Mouse (Mus musculus): Measurements from ENCODE around the gene Slamf6. TPM values are rescaled to one million over a fixed set of nuclear protein-coding genes. Genes with fewer than 3 reads are reported as not detected.
"Not testable (repeated sequence)": the region's sequence is repeated elsewhere in the genome, so short reads cannot be mapped to it uniquely, and the experiment has no call there.

The Slamf6 gene
- under 1 TPM in 1 of 2 experiments, not detected in 1; 0.09 TPM for total RNA-seq (2021)
- long read RNA-seq, experiment 1: 0 reads
- long read RNA-seq, experiment 2: 0 reads

DNA sequence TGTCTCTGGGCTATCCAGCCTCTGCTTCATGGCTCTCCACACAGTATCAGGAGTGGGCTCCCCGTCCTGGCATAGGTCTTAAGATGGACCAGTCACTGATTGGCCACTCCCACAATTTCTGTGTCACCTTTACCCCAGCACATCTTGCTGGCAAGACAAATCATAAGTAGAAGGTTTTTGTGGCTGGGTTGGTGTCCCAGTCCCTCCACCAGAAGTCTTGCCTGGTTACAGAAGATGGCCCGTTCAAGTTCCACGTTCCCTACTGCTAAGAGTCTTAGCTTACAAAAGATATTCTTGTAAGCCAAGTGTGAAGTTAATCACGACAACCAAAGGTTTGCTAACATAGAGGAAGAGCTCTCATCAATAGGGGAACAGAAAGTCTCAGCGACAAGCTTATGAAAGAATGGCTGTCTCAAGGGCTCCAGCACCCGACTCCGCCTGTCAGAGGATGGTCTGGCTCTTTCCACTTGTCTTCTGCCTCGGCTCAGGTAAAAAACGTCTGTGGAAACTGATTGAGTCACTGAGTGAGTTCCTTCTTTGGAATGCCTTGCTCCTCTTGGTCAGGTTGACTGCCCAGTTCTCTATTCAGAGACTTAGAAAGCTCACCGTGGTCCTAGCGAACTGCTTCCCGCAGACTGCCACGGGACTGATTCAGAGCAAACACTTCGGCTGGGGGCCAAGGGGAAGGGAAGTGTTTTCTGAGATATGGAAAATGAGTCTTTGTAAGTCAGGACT, at the start of gene Slamf6:
TSS of gene Slamf6 (plus strand) at position 211 of the 735 bp plus-strand sequence.
- intact Hi-C loops (cut with DNase I; ENCODE audit: low total_unique reads): no loop called here

GRCm38 (mm10) chr1:171886989-171887388, 30.3 kb upstream of the Slamf6 start:
- DNase-seq: no peak
- intact Hi-C loops (cut with DNase I; ENCODE audit: low total_unique reads): no loop called here

More for the DNA sequence above, at the start of gene Slamf6:
- no peak for DNase-seq

DNA sequence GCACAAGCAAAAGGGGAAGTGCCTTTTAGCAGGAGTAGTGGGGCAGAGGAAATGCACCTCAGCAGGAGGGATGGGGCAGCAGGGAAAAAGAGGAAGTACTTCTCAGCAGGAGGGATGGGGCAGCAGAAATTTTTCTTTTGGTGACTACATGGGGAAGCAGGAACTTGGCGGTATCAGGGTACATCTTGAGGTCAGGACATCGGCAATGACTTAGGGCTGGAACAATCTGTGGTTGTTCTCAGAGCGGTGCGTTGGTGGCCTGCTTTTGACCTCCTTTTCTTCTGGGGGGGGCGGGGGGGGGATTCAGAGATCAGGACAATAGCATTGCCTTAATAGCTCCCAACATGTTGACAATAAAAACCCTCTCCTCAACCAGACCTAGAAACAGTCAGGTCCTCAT, 22.0 kb upstream of the Slamf6 start, which contains the start of gene Gm10521:
TSS of gene Gm10521 (plus strand) at position 301 of the 400 bp plus-strand sequence.
- intact Hi-C loops (cut with DNase I; ENCODE audit: low total_unique reads); DNase-seq: not testable (repeated sequence)

DNA sequence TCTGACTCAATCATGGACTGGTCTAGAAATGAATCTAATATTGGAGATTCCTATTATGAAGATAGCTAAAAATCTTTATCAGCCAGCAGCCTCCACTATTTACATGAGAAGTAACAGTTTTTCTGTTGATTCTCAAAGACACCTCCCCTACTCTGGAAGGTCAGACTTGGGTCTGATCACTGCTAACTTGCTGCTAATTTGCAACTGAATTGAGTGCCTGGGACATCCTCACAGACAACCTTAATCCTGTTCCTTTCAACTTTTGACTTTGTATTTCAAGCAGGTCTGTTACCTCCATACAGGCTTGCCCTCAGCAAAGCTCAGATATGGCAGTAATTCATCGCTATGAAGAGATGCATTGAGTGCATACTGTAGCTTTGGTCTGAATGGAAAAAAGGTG, 13.3 kb upstream of the Slamf6 start:
- intact Hi-C loops (cut with DNase I; ENCODE audit: low total_unique reads): no loop called here
- DNase-seq: no peak

- intact Hi-C loops (cut with DNase I; ENCODE audit: low total_unique reads): no loop called here
- DNase-seq: no peak
These were observed 1.5 kb upstream of the Slamf6 start for GRCm38 (mm10) chr1:171915638-171916458.

GRCm38 (mm10) chr1:171918136-171918920, 1.0 kb downstream of the Slamf6 start:
- no peak for DNase-seq
- intact Hi-C loops (cut with DNase I; ENCODE audit: low total_unique reads): no loop called here

- intact Hi-C loops (cut with DNase I; ENCODE audit: low total_unique reads): no loop called here
- DNase-seq: no peak
These were observed 1.9 kb downstream of the Slamf6 start for GRCm38 (mm10) chr1:171919193-171919592.

DNA sequence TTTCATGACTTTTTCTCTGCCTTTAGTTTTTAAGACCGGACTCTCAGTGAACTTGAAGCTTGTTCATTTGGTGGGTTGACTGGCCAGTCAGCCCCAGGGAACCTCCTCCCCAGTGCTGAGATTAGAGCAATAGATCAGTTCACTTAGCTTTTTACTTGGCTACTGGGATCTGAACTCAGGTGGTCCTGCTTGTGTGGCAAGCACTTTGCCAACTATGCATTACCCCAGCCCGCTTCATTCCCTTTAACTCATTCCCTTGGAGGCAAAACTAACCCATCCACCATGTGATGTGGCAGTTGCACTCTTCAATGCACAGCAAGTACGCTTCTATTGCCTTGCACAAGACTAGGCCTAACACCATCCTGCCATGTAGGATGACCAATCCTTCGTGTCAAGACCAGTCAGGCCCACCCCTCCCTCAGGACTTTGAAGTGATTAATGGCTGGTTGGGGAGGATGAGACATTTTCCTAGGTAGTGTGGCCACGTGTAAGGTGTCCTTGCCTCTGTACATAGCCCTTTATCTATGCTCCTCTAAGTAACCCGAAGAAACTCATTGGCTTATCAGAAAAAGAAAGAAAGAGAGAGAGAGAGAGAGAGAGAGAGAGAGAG, 2.7 kb downstream of the Slamf6 start:
- intact Hi-C loops (cut with DNase I; ENCODE audit: low total_unique reads): no loop called here
- no peak for DNase-seq

DNA sequence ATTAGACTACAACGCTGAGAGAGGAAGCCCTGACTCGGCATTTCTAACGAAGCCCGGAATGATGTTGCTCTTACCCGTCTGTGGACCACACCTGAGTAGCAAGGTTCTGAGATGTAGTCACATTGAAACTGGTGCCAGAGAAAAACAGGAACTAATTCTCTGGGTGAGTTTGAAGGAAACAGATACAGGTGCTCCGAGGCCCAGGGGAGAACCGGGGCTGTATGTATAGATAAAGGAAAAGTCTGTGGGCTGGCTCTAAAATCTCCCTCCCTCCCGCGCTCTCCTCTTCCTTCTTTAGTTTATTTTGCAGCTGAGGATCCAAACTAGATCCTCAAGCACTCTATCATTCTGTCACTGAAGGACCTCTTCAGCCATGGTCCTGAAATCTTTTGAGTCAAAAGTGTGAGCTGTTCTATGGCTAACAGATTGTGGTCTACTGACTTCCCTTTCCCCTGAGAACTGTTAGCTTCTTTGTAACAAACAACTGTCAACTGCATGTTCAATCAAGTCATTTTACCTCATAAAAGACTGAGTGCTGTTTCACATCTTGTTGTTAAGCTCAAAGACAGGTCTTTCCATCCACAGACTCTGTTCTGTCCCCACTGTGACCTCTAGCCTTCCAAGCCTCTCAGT, 3.8 kb downstream of the Slamf6 start:
- intact Hi-C loops (cut with DNase I; ENCODE audit: low total_unique reads): no loop called here
- DNase-seq: no peak

GRCm38 (mm10) chr1:171921641-171922040, 4.3 kb downstream of the Slamf6 start:
- intact Hi-C loops (cut with DNase I; ENCODE audit: low total_unique reads): no loop called here
- no peak for DNase-seq

DNA sequence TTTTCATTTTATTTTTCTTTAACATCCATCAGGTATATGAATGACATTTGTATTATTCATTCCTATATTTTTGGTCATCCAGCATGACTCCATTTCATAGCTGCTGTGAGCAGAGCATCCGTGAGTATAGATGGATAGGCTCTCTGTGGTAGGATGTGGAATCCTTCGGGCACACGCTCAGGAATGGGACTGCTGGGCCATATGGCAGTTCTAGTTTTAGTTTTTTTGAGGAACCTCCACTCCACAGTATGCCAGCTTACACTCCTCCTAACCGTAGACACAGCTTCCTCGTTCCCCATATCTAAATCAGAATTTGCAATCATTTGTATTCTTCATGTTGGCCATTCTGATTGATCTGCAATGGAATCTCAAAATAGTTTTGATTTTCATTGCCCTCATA, 5.5 kb downstream of the Slamf6 start:
- intact Hi-C loops (cut with DNase I; ENCODE audit: low total_unique reads): no loop called here
- no peak for DNase-seq

DNA sequence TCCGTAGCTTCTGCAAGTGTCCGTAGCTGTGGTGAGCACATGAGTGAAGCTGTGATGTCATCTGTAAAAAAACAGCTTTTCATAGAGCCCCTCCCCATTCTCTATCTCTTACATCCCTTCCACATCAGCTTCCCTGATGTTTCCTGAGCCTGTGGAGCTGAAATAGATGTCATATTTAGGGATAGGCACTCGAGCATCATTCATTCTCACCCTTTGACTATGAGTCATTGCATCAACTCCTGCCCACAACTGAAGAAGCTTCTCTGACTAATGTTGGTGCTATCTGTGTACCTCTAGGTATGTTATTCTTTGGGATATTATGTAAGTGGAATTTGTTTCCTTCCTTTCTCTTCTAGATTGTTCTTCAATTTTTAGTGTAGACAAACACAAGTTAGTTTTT, 7.6 kb downstream of the Slamf6 start:
- intact Hi-C loops (cut with DNase I; ENCODE audit: low total_unique reads): no loop called here

GRCm38 (mm10) chr1:171933851-171934250, 16.5 kb downstream of the Slamf6 start:
- intact Hi-C loops (cut with DNase I; ENCODE audit: low total_unique reads): no loop called here
- DNase-seq: no peak

More for the DNA sequence above, 7.6 kb downstream of the Slamf6 start:
- no peak for DNase-seq

DNA sequence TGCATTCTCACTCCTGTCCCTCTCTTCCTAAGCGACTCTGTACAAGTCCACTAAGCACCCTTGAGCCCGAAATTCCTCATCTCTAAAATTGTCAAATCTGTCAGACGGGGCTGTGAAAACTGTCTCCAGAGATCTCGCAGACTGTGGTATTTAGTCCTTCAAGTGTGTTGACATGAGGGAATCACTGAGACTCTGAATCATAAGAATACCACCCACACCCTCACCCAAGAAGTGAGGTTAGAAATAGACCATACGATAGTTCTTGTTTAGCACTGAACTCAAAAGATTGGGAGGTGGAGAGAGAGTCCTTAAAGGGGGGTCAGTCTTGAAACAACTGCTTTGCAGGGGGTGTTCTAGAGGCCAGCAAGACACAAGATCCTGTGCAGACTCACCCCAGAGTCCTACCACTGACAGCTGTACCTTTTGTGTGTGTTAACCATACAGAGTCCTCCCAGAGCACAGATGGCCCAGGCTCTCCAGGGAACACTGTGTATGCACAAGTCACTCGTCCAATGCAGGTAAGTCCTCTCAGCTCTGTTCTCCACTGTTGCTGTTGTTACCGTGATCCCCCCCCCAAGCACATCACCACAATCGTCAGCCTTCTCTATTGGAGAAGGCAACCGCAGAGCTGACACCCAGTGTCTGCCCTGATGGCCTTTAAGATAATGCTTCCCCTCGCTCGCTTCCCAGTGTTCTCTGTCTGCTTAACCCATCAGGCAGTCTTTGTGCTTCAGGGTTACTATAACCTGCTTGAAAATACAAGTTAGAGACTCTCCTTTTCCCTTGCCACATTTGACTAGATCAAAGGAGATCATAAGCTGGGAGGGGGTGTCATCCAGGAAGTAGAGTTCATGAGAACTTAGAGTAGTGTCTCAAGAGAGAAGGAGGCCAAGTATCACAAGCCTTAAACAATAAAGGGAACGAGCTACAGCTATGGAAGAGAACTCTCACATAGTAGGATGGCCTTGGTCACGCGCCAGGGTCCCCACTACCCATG, 21.9 kb downstream of the Slamf6 start:
- DNase-seq: no peak
- intact Hi-C loops (cut with DNase I; ENCODE audit: low total_unique reads): no loop called here

DNA sequence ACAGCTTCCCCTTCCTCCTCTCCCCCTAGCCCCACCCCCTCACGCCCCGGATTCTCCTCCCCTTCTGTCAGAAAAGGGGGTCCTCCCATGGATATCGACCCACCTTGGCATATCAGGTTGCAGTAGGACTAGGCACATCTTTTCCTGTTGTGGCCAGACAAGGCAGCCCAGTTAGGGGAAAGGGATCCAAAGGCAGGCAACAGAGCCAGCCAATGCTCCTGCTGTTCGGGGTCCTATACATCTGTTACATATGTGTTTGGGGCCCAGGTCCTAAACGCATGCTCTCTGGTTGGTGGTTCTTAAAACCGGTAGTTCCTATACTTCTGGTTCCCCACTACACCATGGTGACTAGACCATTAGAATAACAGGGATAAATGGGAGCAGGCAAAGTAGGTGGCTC, 23.3 kb downstream of the Slamf6 start:
- no peak for DNase-seq
- intact Hi-C loops (cut with DNase I; ENCODE audit: low total_unique reads): no loop called here

DNA sequence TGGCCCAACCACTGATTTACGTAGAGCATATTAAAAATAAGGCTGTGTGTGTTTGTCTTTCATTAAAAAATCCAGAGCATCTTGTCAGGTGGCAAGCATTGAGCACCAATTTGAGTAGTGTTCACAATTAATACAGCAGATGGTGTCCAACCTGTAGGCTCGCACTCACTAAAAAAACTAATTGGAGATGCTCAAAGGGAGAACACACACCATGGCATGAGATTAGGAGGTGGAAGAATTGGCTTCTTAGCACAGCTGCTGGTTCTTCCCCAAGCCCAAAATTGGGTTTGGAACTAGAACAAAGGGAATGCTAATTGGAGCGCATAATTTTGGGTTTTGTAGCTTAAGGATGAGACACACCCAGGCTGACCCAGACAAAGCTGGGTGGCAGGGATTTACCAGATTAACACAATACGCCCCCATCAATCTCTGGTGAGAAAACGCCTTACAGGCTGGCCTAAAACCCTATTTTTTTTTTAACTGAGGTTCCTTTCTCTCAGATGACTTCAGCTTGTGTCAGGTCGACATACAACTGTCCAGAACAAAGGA, 29.2 kb downstream of the Slamf6 start:
- intact Hi-C loops (cut with DNase I; ENCODE audit: low total_unique reads): no loop called here

GRCm38 (mm10) chr1:171948161-171948945, 31.0 kb downstream of the Slamf6 start:
- no peak for DNase-seq
- intact Hi-C loops (cut with DNase I; ENCODE audit: low total_unique reads): no loop called here

More for the DNA sequence above, 29.2 kb downstream of the Slamf6 start:
- no peak for DNase-seq
